Mouse (Mus musculus) lung, adult 2 months (tissue): Measurements from ENCODE around the gene Plcl1.

ENCODE experiments used
- CTCF ChIP-seq: fragments of 200-500 bp; IDR thresholded peaks from 2 replicates; pipeline ENCODE4 v1.5.1; 2011; ENCODE audit warnings: mild to moderate bottlenecking, low read length, control low read depth; ENCODE audit not compliant: insufficient read depth
- POLR2A ChIP-seq: fragments of 200-500 bp; IDR thresholded peaks from 2 replicates; pipeline ENCODE4 v1.6.1; 2011; ENCODE audit warnings: low read depth, mild to moderate bottlenecking, control low read depth, low read length, borderline replicate concordance; ENCODE audit errors: extremely low read depth

DNA sequence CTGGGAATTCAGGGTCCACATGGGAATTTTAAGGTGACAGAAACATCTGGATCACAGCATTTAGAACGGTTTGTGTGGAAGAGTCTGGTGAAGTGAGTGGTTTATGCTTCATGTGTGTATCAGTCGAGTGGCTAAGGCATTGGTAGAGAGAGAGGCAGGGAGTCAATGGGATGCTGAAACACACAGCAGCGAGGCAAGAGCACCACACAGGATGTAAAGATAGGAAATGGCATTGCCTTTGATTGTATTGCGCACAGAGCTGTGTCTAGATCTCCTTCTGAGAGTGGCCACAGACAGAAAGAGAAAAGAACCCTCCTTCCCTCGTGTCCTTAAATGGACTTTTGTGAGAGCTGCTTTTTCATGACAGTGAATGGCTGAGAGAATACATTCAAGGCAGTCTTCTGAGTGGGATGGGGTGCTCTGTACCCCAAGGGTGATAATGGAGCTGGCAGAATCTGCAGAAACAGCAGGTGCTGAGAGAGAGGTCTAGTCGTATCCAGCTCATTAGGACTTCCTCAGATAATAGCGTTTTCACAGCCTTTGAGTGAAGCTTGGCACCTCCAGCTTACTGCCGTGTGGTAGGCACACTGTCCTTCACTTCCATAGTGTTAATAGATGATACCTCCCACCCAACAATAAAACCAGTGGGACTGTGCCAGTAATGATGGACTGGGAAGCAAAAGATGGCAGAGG is 253.9 kb downstream of the Plcl1 start:
- no peak for TF ChIP-seq POLR2A
- TF ChIP-seq CTCF = no peak
